Mouse (Mus musculus) embryonic facial prominence, embryonic 12.5 days (tissue): ENCODE measurements around the gene Cwc27. TPM values are rescaled to one million over a fixed set of nuclear protein-coding genes. Genes with fewer than 3 reads are reported as not detected.

Experiments used
- ATAC-seq: fragments of 200-750 bp; cut with Nextera tagmentation; 2 replicates; pipeline ENCODE4 v1.8.0; 2017; ENCODE audit not compliant: insufficient number of reproducible peaks, insufficient read depth, low FRiP score, low TSS enrichment
- H3K27ac ChIP-seq: fragments of 300-500 bp; sonication (generic); 2 replicates; pipeline ENCODE4 v1.5.1; 2016; ENCODE audit warnings: mild to moderate bottlenecking
- H3K27me3 ChIP-seq: fragments of 300-500 bp; sonication (generic); 2 replicates; pipeline ENCODE4 v1.6.1; 2016; ENCODE audit warnings: mild to moderate bottlenecking, moderate library complexity
- H3K36me3 ChIP-seq: fragments of 300-500 bp; sonication (generic); 2 replicates; pipeline ENCODE4 v1.6.1; 2016; ENCODE audit warnings: mild to moderate bottlenecking
- H3K4me1 ChIP-seq: fragments of 300-500 bp; sonication (generic); 2 replicates; pipeline ENCODE4 v1.6.1; 2016
- H3K4me2 ChIP-seq: fragments of 300-500 bp; sonication (generic); replicated peaks from 2 replicates; pipeline ENCODE4 v1.6.1; 2016; ENCODE audit warnings: mild to moderate bottlenecking, moderate library complexity
- H3K4me3 ChIP-seq: fragments of 300-500 bp; sonication (generic); 2 replicates; pipeline ENCODE4 v1.5.1; 2016; ENCODE audit warnings: mild to moderate bottlenecking
- H3K9ac ChIP-seq: fragments of 300-500 bp; sonication (generic); 2 replicates; pipeline ENCODE4 v1.6.1; 2016; ENCODE audit warnings: mild to moderate bottlenecking, moderate library complexity
- H3K9me3 ChIP-seq: fragments of 300-500 bp; sonication (generic); 2 replicates; pipeline ENCODE4 v1.6.1; 2016; ENCODE audit warnings: mild to moderate bottlenecking, moderate library complexity
- WGBS: fragments of 180-500 bp; shearing (Covaris S2); methylation state at CpG from one replicate; pipeline ENCODE4 v1.1.7; 2016; 5-methylcytosine and 5-hydroxymethylcytosine counted together
- polyA plus RNA-seq: library from polyadenylated mRNA; unstranded; fragments of >200 nt; fragmentation: Nextera tagmentation; extraction: Ambion mirVana; gene quantifications from 2 replicates; pipeline ENCODE4 v1.2.1, GENCODE M21; 2016

The Cwc27 gene
- polyA plus RNA-seq, 1 experiment from 2014 or later, result 34.5 TPM

- Histone ChIP-seq H3K36me3 (no peaks in the 10 kb centered on the region), H3K27ac (no peak overlapping the region), H3K27me3 (no peaks in the 10 kb centered on the region), H3K4me3 (no peak overlapping the region), H3K9me3 (no peaks in the 10 kb centered on the region), H3K9ac (no peak overlapping the region), H3K4me1 (peaks cover 7% of the 10 kb centered on the region), H3K4me2 (no peak overlapping the region)
- no peak for ATAC-seq
- 94% methylated on average over 2 of the region's 2 CpGs for WGBS
Measured at GRCm38 (mm10) chr13:104605111-104605510, 211.8 kb downstream of the Cwc27 start.

DNA sequence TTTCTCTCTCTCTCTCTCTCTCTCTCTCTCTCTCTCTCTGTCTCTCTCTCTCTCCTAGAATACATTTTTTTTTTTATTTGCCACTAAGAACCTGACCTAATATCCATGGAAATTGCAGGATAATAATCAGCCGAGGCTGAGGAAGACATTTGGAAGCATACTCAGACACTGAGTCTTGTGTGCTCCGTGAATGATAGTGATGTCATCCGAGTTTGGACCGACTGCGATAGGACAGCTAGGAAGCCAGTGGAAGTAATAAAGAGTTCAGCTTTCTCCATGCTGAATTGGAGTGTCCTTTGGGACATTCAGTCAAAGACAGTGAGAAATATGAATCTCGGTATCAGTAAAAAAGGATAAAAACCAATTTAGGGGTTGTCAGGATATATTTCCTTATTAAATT lies 214.7 kb downstream of the Cwc27 start:
- Histone ChIP-seq H3K27me3 (no peaks in the 10 kb centered on the region), H3K4me2 (no peak overlapping the region), H3K27ac (no peak overlapping the region), H3K4me1 (no peaks in the 10 kb centered on the region), H3K4me3 (no peak overlapping the region), H3K9me3 (no peaks in the 10 kb centered on the region), H3K9ac (no peak overlapping the region), H3K36me3 (no peaks in the 10 kb centered on the region)
- ATAC-seq, result 0 out of 2 replicates have a peak, but pooled peaks have one; percentile 64
- WGBS, result 68% methylated on average over 6 of the region's 6 CpGs

GRCm38 (mm10) chr13:104601783-104602182 lies 215.2 kb downstream of the Cwc27 start:
- Histone ChIP-seq H3K4me2 (no peak overlapping the region), H3K36me3 (no peaks in the 10 kb centered on the region), H3K4me1 (no peaks in the 10 kb centered on the region), H3K4me3 (no peak overlapping the region), H3K27me3 (no peaks in the 10 kb centered on the region), H3K27ac (no peak overlapping the region), H3K9me3 (no peaks in the 10 kb centered on the region), H3K9ac (no peak overlapping the region)
- 87% methylated on average over 3 of the region's 3 CpGs for WGBS
- ATAC-seq, result no peak

- no peak overlapping the region for H3K4me2 ChIP-seq
- no peaks in the 10 kb centered on the region for H3K4me1 ChIP-seq
- no peak overlapping the region for H3K27ac ChIP-seq
- no peak for ATAC-seq
- no peak overlapping the region for H3K9ac ChIP-seq
- H3K27me3 ChIP-seq, result no peaks in the 10 kb centered on the region
- no peaks in the 10 kb centered on the region for H3K9me3 ChIP-seq
- H3K4me3 ChIP-seq, result no peak overlapping the region
- 92% methylated on average over 4 of the region's 4 CpGs for WGBS
- no peaks in the 10 kb centered on the region for H3K36me3 ChIP-seq
Measured at GRCm38 (mm10) chr13:104596199-104596598, 220.7 kb downstream of the Cwc27 start.

- WGBS, result 46% methylated on average over 4 of the region's 4 CpGs
- Histone ChIP-seq H3K9ac (no peak overlapping the region), H3K27ac (no peak overlapping the region), H3K36me3 (no peaks in the 10 kb centered on the region), H3K4me2 (no peak overlapping the region), H3K9me3 (no peaks in the 10 kb centered on the region), H3K27me3 (no peaks in the 10 kb centered on the region), H3K4me1 (peaks cover 10% of the 10 kb centered on the region; the same call in 1 of the 2 replicates), H3K4me3 (no peak overlapping the region)
- no peak for ATAC-seq
Measured at GRCm38 (mm10) chr13:104594820-104595351, 222.1 kb downstream of the Cwc27 start.

GRCm38 (mm10) chr13:104590931-104591330 lies 226.0 kb downstream of the Cwc27 start:
- Histone ChIP-seq H3K9me3 (no peaks in the 10 kb centered on the region), H3K9ac (no peak overlapping the region), H3K27me3 (no peaks in the 10 kb centered on the region), H3K4me2 (no peak overlapping the region), H3K4me3 (no peak overlapping the region), H3K4me1 (peaks cover 10% of the 10 kb centered on the region; the same call in 1 of the 2 replicates), H3K36me3 (no peaks in the 10 kb centered on the region), H3K27ac (no peak overlapping the region)
- ATAC-seq, result no peak
- 78% methylated on average over 7 of the region's 7 CpGs for WGBS

DNA sequence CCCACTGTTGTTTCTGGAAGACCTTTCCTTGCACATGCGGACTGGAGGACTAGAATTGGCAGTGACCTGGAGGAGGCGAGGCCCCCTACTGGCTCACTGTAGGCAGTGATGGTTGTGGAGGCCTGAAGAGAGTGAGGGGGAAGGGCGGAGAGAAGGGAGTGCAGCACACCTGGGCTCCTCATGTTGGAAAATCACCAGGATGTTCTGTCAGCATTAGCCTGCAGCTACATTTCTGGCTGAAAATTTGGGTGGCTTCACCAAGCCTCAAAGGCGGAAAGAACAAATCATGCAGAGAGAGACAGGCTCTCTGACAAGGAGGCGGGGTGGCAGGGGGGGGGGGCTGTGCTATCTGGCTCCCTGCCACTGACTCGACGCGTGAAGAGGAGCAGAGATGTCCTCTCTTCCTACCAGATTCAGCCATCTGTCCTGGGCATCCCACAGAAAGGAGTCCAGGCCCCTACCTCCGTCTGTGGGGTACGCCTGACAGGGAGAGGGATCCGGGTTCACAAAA lies 226.8 kb downstream of the Cwc27 start:
- Histone ChIP-seq H3K9me3 (no peaks in the 10 kb centered on the region), H3K4me3 (no peak overlapping the region), H3K4me1 (peaks cover 10% of the 10 kb centered on the region; the same call in 1 of the 2 replicates), H3K4me2 (no peak overlapping the region; the same call in 1 of the 2 replicates), H3K9ac (no peak overlapping the region), H3K36me3 (no peaks in the 10 kb centered on the region), H3K27me3 (no peaks in the 10 kb centered on the region), H3K27ac (0 out of 2 replicates have a peak overlapping the region, but pooled peaks have one; percentile 36)
- WGBS, result 46% methylated on average over 11 of the region's 11 CpGs
- ATAC-seq, result 0 out of 2 replicates have a peak, but pooled peaks have one; percentile 54

DNA sequence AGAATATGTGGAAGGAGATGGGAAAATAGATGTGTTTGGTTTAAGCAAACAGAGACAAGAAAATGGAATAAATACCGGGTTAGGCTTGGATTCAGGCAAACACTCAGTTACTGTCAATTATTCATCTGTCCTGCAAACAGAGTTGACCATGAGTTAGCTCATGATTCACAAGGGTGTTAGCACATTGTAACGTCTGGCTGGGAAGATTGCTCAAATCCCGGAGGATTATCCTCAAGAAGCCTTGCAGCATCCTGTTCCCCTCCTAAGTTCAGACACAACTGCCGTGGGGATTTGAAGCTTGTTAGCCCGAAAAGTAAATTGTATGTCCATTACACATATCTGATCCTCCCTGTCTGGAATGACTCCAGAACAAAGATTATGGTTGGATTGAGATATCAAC lies 228.6 kb downstream of the Cwc27 start:
- Histone ChIP-seq H3K36me3 (no peaks in the 10 kb centered on the region), H3K9me3 (no peaks in the 10 kb centered on the region), H3K27me3 (no peaks in the 10 kb centered on the region), H3K9ac (no peak overlapping the region), H3K4me2 (no peak overlapping the region), H3K4me1 (peaks cover 10% of the 10 kb centered on the region; the same call in 1 of the 2 replicates), H3K4me3 (no peak overlapping the region), H3K27ac (no peak overlapping the region)
- no peak for ATAC-seq
- WGBS, result 73% methylated on average over 5 of the region's 5 CpGs

Other genes with a start within 250 kb of the Cwc27 start
- gene Srek1ip1, start 24.7 kb downstream of the Cwc27 start, polyA plus RNA-seq, result 24.5 and 26.6 TPM in 2 replicates
- 0.39 and 0.67 TPM in 2 replicates for gene Shisal2b, start 46.8 kb upstream of the Cwc27 start, polyA plus RNA-seq
- 3.8 and 4.8 TPM in 2 replicates for gene Rgs7bp, start 237.8 kb upstream of the Cwc27 start, polyA plus RNA-seq